Mouse (Mus musculus): ENCODE measurements around the gene Ddx39.

The Ddx39 gene

DNA sequence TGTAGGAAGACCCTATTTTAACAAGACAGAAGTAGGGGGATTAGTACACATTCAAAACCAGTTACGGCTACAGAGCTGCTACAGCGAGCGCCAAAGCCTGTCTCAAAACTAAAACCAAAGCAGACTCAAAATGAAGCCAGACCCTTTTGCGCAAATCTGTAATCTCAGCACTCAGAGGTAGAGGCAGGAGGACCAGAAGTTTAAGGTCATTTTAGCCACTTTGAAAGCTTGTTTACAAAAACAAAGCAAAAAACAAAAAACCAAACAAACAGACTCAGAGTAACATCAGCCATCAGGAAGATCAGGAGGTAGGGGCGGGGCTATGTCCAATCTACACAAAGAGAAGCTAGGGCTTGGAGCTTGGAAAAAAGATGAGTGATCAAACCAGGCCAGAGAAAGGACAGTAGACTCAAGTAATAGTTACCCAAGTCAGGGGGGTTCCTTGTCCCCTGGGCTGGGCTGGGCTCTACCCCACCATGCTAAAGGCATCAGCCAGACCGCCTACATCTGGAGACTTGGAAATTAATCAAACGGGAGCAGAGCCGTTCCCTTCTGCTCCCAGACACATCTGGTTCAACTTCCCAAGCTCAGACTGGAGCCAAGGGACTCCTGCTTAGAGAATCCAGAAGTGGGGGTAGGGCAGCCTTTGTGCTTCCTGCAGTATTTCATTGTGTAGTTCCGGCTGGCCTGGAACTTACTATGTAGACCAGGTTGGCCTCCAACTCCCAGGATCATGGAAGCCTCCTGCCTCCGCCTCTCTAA is 24.2 kb downstream of the Ddx39 start:
- no peak for DNase-seq

- no peak for DNase-seq
These were observed 24.9 kb downstream of the Ddx39 start for GRCm38 (mm10) chr8:83739711-83740468.

DNA sequence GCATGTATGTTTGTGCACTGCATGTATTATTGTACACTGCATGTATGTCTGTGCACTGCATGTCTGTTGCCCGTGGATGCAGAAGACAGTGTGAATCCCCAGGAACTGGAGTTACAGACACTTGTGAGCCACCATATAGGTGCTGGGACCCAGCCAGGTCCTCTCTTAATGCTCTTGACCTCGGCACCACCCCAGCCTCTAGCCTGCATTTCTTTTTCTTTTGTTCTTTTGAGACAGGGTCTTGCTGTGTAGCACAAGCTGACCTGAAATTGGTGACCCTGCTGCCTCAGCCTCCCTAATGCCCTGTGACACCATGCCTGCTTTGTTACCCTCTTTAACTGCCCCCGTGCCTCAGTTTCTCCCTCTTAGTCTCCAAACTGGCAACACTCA is 25.6 kb downstream of the Ddx39 start:
- no peak for DNase-seq

DNA sequence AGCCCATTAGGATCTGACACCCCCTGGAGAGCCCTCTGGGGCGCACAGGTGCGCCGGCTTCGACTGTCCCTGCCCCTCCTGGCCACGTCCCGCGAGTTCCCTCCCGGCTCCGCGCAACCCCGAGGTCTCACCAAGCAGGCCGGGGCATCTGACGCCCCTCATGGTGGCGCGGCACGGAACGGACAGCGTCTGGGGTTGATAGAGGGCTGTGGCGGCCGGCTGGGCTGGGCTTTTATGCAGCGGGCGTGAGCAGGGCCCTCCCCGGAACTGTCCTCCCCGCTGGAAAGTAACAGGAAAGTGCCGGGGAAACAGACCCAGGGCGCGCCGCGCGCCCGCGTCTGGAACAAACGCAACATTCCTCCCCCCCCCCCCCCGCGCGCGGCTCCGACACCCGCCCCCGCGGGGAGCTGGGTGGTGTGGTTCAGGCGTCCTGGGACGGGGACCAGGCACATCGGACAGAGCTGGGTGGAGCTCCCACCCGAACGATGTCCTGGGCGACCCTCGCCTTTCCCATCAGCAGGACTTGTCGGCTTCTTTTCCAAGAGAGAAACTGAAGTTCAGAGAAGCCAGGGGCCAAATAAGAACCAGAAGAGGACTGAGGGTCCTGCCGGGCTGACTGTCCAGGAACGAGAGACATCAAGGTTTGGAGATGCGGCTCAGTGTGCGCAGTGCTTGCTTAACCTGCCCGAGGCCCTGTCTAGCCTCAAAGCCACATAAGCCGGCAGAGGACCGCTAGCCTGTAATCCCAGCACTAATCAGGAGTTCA is 26.2 kb downstream of the Ddx39 start, which contains the start of gene Adgre5:
Gene Adgre5 (minus strand): TSS at position 351 of the 766 bp plus-strand sequence.
- no peak for DNase-seq

DNA sequence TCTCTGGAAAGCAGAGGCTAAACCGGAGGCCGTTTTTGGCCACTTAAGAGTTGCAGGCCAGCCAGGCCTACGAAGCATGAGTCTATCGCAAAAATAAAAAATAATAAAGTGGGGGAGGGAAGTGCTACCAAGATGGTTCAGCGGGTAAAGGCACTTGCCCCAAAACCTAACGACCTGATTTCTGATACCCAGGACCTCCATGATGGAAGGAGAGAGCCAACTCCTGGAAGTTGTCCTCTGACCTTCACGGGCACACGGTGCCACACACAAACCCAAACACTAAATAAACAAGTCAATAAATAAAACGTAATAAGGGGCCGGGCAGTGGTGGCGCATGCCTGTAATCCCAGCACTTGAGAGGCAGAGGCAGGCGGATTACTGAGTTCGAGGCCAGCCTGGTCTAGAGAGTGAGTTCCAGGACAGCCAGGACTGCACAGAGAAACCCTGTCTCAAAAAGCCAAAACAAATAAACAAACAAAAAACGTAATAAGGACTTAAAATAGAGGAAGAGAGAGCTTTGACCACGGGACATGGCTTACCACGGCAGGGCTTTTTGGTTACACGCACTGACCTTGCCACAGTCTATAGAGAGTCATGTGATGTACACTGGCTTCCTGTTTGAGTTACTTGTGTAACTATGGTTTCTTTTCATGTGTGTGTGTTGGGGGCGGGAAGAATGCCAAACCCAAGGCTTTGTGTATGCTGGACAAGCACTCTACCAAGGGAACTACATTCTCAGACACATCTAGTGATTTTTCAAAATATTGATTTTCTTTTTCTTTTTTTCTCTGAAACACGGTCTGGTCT is 27.1 kb downstream of the Ddx39 start:
- DNase-seq, result no peak

- DNase-seq, result no peak
These were observed 28.0 kb downstream of the Ddx39 start for GRCm38 (mm10) chr8:83742968-83743367.

DNA sequence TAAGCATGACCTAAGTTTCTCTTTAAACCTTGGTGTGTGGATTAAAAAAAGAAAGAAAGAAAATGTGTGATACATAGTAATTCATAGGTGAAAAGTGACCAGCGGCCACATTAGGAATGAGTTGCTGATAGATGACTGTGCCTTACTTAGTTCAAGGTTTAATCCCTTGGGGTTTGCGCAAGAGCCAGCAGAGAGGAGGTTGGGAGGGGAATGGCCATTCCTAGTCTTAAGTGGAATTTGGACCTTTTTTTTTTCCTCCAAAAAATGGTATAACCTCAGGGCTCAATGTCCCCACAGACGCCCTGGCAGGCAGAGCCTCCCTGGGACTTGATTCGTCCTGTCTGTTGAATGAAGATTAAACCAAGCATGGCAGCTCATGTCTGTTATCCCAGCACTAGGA is 29.1 kb downstream of the Ddx39 start:
- DNase-seq, result no peak

DNA sequence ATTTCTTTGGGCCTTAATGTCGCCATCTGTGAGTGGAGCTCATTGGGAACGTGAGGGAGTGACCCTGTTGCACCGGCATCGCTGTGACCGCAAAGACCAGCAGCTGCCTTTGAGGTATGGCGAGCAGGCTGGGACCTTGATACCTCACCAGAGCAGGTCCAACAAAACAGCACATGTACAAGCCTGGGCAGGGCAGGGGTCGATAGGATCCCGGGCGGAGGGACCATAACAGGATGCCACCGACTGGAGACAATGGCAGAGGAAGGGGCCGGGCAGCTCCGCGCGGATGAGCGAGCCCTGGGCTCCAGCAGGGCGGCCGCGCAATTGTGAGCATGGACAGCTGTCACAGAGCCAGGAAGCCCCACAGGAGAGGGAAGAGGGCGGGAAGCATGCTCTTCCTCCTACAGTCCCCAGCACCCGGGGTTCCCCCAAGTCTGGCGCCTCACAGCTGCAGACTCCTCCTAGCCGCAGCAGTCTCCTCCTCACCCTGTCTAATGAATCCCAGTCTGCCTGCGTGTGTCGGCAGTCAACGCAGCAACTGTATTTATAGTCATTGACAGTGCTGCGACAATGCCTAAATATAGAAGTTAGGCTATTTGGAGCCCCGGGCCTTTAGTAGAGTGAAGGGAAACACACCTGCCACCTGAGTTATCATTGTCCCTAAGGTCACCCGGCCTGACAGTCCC is 32.8 kb downstream of the Ddx39 start:
- no peak for DNase-seq

DNA sequence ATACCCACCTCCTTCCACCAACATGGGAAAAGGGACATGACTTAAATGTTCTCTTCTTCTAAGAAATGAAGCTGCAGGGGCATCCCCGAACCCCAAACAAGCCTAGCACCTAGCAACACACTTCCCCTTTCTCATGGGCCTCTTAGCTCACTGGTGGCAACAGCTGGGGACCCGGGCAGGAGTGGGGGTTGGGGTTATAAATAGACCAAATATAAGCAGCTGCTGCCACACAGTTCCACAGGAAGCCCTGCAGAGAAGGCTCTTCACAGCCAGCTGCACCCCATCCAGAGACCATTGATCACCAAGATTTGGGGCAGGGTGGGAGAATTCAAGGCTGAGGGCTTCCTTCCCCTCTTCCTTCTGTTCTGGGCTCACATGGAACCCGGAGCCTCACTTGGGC is 33.7 kb downstream of the Ddx39 start:
- no peak for DNase-seq

DNA sequence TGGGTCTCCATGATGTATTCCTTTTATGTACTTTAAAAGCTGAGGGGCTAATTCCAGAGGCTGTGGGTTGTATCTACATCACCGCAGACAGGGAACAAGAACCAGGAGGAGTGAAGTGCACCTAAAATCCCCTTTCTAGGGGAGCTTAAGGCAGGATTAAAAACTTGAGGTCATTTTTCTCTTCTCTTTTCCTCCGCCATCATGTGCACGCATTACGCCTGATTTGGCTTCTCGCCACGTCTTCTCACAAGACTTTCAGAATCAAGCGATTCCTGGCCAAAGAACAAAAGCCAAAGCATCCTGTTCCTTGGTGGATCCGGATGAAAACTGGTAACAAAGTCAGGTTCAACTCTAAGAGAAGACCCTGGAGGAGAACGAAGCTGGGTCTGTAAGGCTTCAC is 34.3 kb downstream of the Ddx39 start:
- no peak for DNase-seq

- DNase-seq, result no peak
These were observed 39.2 kb downstream of the Ddx39 start for GRCm38 (mm10) chr8:83754149-83754548.

DNA sequence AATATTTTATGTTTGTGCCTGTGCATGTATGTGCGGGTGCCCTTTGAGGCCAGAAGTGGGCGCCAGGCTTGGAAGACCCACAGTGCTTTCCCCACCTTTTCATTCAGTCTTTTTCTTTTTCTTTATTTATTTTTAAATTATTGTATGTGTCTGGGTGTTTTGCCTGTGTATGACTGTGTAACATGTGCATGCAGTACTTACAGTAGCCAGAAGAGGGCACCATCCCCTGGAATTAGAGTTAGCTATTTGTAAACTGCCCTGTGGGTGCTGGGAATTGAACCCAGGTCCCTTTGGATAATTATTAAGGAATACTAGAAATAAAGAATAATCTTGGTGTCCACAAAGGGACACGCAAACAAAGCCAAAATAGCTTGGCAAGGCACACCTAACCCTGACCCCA is 41.3 kb downstream of the Ddx39 start:
- no peak for DNase-seq

GRCm38 (mm10) chr8:83757084-83757607 is 42.2 kb downstream of the Ddx39 start:
- DNase-seq, result no peak

DNA sequence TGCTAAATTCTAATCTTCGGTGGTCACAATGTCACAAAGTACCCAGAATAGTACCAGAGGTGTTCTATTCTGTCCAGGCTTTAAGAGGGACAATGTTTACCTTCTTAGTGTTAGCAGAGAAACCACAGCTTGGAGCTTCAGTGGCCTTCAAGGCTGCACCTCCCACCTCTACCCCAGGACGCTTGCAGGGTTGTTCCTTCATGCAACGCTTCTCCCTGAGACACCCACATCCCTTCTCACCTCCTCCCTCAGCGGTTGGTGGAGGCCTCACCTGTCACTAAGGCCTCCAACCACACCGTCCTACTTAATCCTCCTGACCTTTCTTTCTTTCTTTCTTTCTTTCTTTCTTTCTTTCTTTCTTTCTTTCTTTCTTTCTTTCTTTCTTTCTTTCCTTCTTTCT is 43.3 kb downstream of the Ddx39 start:
- DNase-seq, result no peak

- no peak for DNase-seq
These were observed 44.3 kb downstream of the Ddx39 start for GRCm38 (mm10) chr8:83759231-83759759.

DNA sequence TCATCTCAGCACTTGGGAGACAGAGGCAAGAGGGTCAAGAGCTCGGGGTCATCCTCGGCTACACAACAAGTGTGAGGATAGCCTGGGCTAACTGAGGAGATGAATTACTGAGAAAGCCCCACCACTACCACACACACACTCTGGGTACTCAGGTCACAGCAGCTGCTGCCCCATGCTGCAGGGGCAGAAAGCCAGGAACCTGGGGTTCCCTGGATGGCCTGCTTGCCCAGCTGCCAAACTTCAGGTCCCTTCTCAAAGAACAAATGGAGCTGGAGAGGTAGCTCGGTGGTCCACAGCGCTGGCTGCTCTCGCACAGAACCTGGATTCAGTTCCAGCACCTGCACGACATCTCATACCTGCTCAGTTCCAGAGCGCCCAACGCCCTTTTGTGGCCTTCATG is 49.1 kb downstream of the Ddx39 start:
- no peak for DNase-seq

GRCm38 (mm10) chr8:83764717-83765116 is 49.7 kb downstream of the Ddx39 start:
- no peak for DNase-seq

GRCm38 (mm10) chr8:83765663-83766062 is 50.7 kb downstream of the Ddx39 start:
- no peak for DNase-seq

DNA sequence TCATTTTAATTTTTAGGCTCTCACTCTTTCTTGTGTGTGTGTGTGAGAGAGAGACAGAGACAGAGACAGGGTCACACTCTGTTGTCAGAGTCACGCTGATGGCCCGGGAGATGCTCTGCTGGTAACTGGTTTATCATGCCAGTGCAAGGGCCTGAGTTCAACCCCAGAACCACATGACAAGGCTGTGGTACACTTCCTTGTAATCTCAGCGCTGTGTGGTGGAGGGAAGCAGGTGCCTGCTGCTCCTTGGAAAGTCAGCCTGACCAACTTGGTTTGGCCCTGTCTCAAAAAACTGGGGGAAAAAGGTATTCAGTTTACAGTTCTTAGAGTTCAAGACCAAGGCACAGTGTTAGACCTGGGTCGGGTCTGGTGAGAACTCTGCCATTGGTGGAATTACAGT is 52.5 kb downstream of the Ddx39 start:
- no peak for DNase-seq

DNA sequence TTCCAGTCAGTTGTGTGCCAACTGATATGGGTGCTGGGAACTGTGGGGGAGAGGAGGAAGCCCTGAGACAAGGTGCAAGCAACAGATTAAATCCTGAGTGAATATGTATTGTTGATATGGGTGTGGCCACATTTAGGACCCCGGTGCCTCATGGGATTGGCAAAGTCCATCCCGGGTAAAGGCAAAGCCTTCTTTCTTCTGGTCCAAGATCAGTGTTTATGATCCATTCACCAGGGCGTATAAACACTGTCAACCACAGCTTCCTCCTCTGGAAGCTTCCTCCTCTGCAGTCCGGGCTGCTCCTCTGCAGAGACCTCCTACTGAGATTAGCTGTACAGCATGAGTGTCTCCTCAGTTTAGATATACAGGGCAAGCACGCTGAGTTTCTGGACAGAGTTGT is 53.5 kb downstream of the Ddx39 start:
- DNase-seq, result no peak

- no peak for DNase-seq
These were observed 54.7 kb downstream of the Ddx39 start for GRCm38 (mm10) chr8:83769720-83770119.

- DNase-seq, result no peak
These were observed 55.7 kb downstream of the Ddx39 start for GRCm38 (mm10) chr8:83770669-83771068.

Measured in cerebellum, adult 9-10 months (tissue).